Mouse (Mus musculus): Measurements from ENCODE around the gene Erf. TPM values are rescaled to one million over a fixed set of nuclear protein-coding genes. Genes with fewer than 3 reads are reported as not detected.

Erf gene
- polyA plus RNA-seq, 1 experiment from 2014 or later = 3.7 TPM

- Histone ChIP-seq H3K9me3 (ENCODE audit: control insufficient read depth, low read length) (no peaks in the 10 kb centered on the region), H3K9ac (ENCODE audit: low read depth, low read length) (no peak overlapping the region), H3K4me1 (ENCODE audit: control insufficient read depth, insufficient read depth, low read depth, low read length) (no peaks in the 10 kb centered on the region), H3K4me3 (ENCODE audit: low read length) (no peak overlapping the region), H3K27me3 (replicated peaks; ENCODE audit: control insufficient read depth, insufficient read depth, low read length) (no peaks in the 10 kb centered on the region), H3K36me3 (ENCODE audit: control insufficient read depth, insufficient read depth, low read length) (peaks cover 11% of the 10 kb centered on the region), H3K27ac (ENCODE audit: low read depth, low read length) (no peak overlapping the region), H3K4me2 (ENCODE audit: low read length) (no peak overlapping the region)
- WGBS = 73% methylated on average over 3 of the region's 3 CpGs
- no peak for ATAC-seq
Observed at GRCm38 (mm10) chr7:25209161-25209622, 41.4 kb downstream of the Erf start.

- H3K27ac ChIP-seq (ENCODE audit: low read depth, low read length) = no peak overlapping the region
- H3K36me3 ChIP-seq (ENCODE audit: control insufficient read depth, insufficient read depth, low read length) = peaks cover 26% of the 10 kb centered on the region
- H3K9me3 ChIP-seq (ENCODE audit: control insufficient read depth, low read length) = no peaks in the 10 kb centered on the region
- no peak for ATAC-seq
- H3K4me2 ChIP-seq (ENCODE audit: low read length) = no peak overlapping the region
- H3K4me3 ChIP-seq (ENCODE audit: low read length) = no peak overlapping the region
- no peaks in the 10 kb centered on the region for H3K27me3 ChIP-seq (replicated peaks; ENCODE audit: control insufficient read depth, insufficient read depth, low read length)
- no peaks in the 10 kb centered on the region for H3K4me1 ChIP-seq (ENCODE audit: control insufficient read depth, insufficient read depth, low read depth, low read length)
- WGBS = 89% methylated on average over 16 of the region's 16 CpGs
- no peak overlapping the region for H3K9ac ChIP-seq (ENCODE audit: low read depth, low read length)
Observed at GRCm38 (mm10) chr7:25206094-25206830, 44.3 kb downstream of the Erf start.

- no peaks in the 10 kb centered on the region for H3K27me3 ChIP-seq (replicated peaks; ENCODE audit: control insufficient read depth, insufficient read depth, low read length)
- no peaks in the 10 kb centered on the region for H3K9me3 ChIP-seq (ENCODE audit: control insufficient read depth, low read length)
- no peak for ATAC-seq
- H3K4me2 ChIP-seq (ENCODE audit: low read length) = no peak overlapping the region
- no peak overlapping the region for H3K27ac ChIP-seq (ENCODE audit: low read depth, low read length)
- 86% methylated on average over 16 of the region's 16 CpGs for WGBS
- H3K4me1 ChIP-seq (ENCODE audit: control insufficient read depth, insufficient read depth, low read depth, low read length) = no peaks in the 10 kb centered on the region
- peaks cover 23% of the 10 kb centered on the region for H3K36me3 ChIP-seq (ENCODE audit: control insufficient read depth, insufficient read depth, low read length)
- no peak overlapping the region for H3K4me3 ChIP-seq (ENCODE audit: low read length)
- H3K9ac ChIP-seq (ENCODE audit: low read depth, low read length) = no peak overlapping the region
Observed at GRCm38 (mm10) chr7:25205355-25206093, 45.0 kb downstream of the Erf start.

GRCm38 (mm10) chr7:25203624-25204023 is 46.9 kb downstream of the Erf start:
- no peak overlapping the region for H3K4me2 ChIP-seq (ENCODE audit: low read length)
- no peak overlapping the region for H3K27ac ChIP-seq (ENCODE audit: low read depth, low read length)
- H3K4me1 ChIP-seq (ENCODE audit: control insufficient read depth, insufficient read depth, low read depth, low read length) = no peaks in the 10 kb centered on the region
- peaks cover 17% of the 10 kb centered on the region for H3K36me3 ChIP-seq (ENCODE audit: control insufficient read depth, insufficient read depth, low read length)
- ATAC-seq = no peak
- no peaks in the 10 kb centered on the region for H3K27me3 ChIP-seq (replicated peaks; ENCODE audit: control insufficient read depth, insufficient read depth, low read length)
- H3K4me3 ChIP-seq (ENCODE audit: low read length) = no peak overlapping the region
- H3K9ac ChIP-seq (ENCODE audit: low read depth, low read length) = no peak overlapping the region
- WGBS = 92% methylated on average over 20 of the region's 20 CpGs
- peaks cover 2% of the 10 kb centered on the region; the same call in 1 of the 2 replicates for H3K9me3 ChIP-seq (ENCODE audit: control insufficient read depth, low read length)

GRCm38 (mm10) chr7:25197384-25198018 is 53.1 kb downstream of the Erf start:
- Histone ChIP-seq H3K4me1 (ENCODE audit: control insufficient read depth, insufficient read depth, low read depth, low read length) (no peaks in the 10 kb centered on the region), H3K4me2 (ENCODE audit: low read length) (no peak overlapping the region), H3K36me3 (ENCODE audit: control insufficient read depth, insufficient read depth, low read length) (0 out of 2 replicates have a peak, but pooled peaks cover 6% of the 10 kb centered on the region), H3K4me3 (ENCODE audit: low read length) (no peak overlapping the region), H3K9me3 (ENCODE audit: control insufficient read depth, low read length) (peaks cover 2% of the 10 kb centered on the region; the same call in 1 of the 2 replicates), H3K27me3 (replicated peaks; ENCODE audit: control insufficient read depth, insufficient read depth, low read length) (no peaks in the 10 kb centered on the region), H3K9ac (ENCODE audit: low read depth, low read length) (no peak overlapping the region), H3K27ac (ENCODE audit: low read depth, low read length) (no peak overlapping the region)
- no peak for ATAC-seq
- WGBS = 67% methylated on average over 10 of the region's 10 CpGs

- Histone ChIP-seq H3K36me3 (ENCODE audit: control insufficient read depth, insufficient read depth, low read length) (0 out of 2 replicates have a peak, but pooled peaks cover 3% of the 10 kb centered on the region), H3K4me2 (ENCODE audit: low read length) (no peak overlapping the region), H3K9ac (ENCODE audit: low read depth, low read length) (no peak overlapping the region), H3K4me3 (ENCODE audit: low read length) (no peak overlapping the region), H3K9me3 (ENCODE audit: control insufficient read depth, low read length) (peaks cover 2% of the 10 kb centered on the region; the same call in 1 of the 2 replicates), H3K27ac (ENCODE audit: low read depth, low read length) (no peak overlapping the region), H3K4me1 (ENCODE audit: control insufficient read depth, insufficient read depth, low read depth, low read length) (no peaks in the 10 kb centered on the region), H3K27me3 (replicated peaks; ENCODE audit: control insufficient read depth, insufficient read depth, low read length) (no peaks in the 10 kb centered on the region)
- ATAC-seq = no peak
- WGBS = 83% methylated on average over 9 of the region's 9 CpGs
Observed at GRCm38 (mm10) chr7:25196107-25196506, 54.5 kb downstream of the Erf start.

GRCm38 (mm10) chr7:25195148-25195547 is 55.4 kb downstream of the Erf start:
- Histone ChIP-seq H3K9me3 (ENCODE audit: control insufficient read depth, low read length) (peaks cover 2% of the 10 kb centered on the region; the same call in 1 of the 2 replicates), H3K36me3 (ENCODE audit: control insufficient read depth, insufficient read depth, low read length) (0 out of 2 replicates have a peak, but pooled peaks cover 3% of the 10 kb centered on the region), H3K4me3 (ENCODE audit: low read length) (no peak overlapping the region), H3K27ac (ENCODE audit: low read depth, low read length) (no peak overlapping the region), H3K4me2 (ENCODE audit: low read length) (no peak overlapping the region), H3K9ac (ENCODE audit: low read depth, low read length) (no peak overlapping the region), H3K27me3 (replicated peaks; ENCODE audit: control insufficient read depth, insufficient read depth, low read length) (no peaks in the 10 kb centered on the region), H3K4me1 (ENCODE audit: control insufficient read depth, insufficient read depth, low read depth, low read length) (no peaks in the 10 kb centered on the region)
- 71% methylated on average over 3 of the region's 3 CpGs for WGBS
- ATAC-seq = no peak

Data from hindbrain, embryonic 16.5 days (tissue).